Mouse (Mus musculus) cortical plate, adult 2 months (tissue): Measurements from ENCODE around the gene Dnhd1. TPM values are rescaled to one million over a fixed set of nuclear protein-coding genes. Genes with fewer than 3 reads are reported as not detected.
"Not testable (repeated sequence)": the region's sequence is repeated elsewhere in the genome, so short reads cannot be mapped to it uniquely, and the experiment has no call there.

ENCODE experiments used
- H3K27ac ChIP-seq: fragments of 200-500 bp; 2 replicates; pipeline ENCODE4 v1.5.1; 2012; ENCODE audit warnings: low read length, control low read depth, inconsistent platforms; ENCODE audit not compliant: insufficient read depth
- H3K4me1 ChIP-seq: fragments of 200-500 bp; 2 replicates; pipeline ENCODE4 v1.6.1; 2011; ENCODE audit warnings: low read length; ENCODE audit not compliant: control insufficient read depth, insufficient read depth
- H3K4me3 ChIP-seq: fragments of 200-500 bp; 2 replicates; pipeline ENCODE4 v1.5.1; 2011; ENCODE audit warnings: mild to moderate bottlenecking, low read length, control low read depth; ENCODE audit not compliant: insufficient read depth
- CTCF ChIP-seq: fragments of 200-500 bp; IDR thresholded peaks from 2 replicates; pipeline ENCODE4 v1.5.1; 2011; ENCODE audit warnings: mild to moderate bottlenecking, control low read depth, low read length; ENCODE audit not compliant: insufficient read depth; ENCODE audit errors: extremely low read depth
- POLR2A ChIP-seq: fragments of 200-500 bp; IDR thresholded peaks from 2 replicates; pipeline ENCODE4 v1.6.1; 2011; ENCODE audit warnings: mild to moderate bottlenecking, low read length, control low read depth; ENCODE audit not compliant: insufficient read depth; ENCODE audit errors: extremely low read depth
- polyA plus RNA-seq: library from polyadenylated mRNA; depleted of rRNA; stranded (reverse); fragments of >200 nt; gene quantifications from 2 replicates; pipeline ENCODE4 v1.2.3, GENCODE M21; 2012

Gene Dnhd1
- polyA plus RNA-seq, 1 experiment: 7.9 TPM

- Histone ChIP-seq H3K27ac (no peak overlapping the region), H3K4me3 (peak overlapping the region; percentile 94; the same call in 1 of the 2 replicates), H3K4me1 (no peaks in the 10 kb centered on the region)
- no peak for TF ChIP-seq POLR2A
- TF ChIP-seq CTCF: no peak
Measured at GRCm38 (mm10) chr7:105737648-105738047, 87.0 kb downstream of the Dnhd1 start.

DNA sequence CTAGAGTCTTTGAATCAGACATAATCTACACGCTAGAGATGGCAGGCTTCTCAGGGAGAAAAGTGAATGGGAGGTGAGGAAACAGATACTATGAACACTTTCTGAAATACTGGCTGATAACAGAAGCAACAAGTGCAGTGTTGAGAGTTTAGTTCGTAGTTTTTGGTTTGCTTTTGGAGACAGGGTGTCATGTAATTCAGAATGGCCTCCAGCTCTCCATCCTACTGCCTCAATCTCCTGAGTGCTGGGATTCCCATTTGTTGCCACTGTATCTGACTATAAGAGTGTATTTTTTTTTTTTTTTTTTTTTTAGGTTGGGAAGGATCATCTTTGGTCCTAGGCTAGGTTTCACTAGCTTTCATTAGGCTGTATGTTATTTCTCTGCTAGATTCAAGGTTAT is 87.7 kb downstream of the Dnhd1 start:
- TF ChIP-seq CTCF: no peak
- no peak for TF ChIP-seq POLR2A
- no peaks in the 10 kb centered on the region for H3K4me1 ChIP-seq
- no peak overlapping the region for H3K4me3 ChIP-seq
- no peak overlapping the region for H3K27ac ChIP-seq

DNA sequence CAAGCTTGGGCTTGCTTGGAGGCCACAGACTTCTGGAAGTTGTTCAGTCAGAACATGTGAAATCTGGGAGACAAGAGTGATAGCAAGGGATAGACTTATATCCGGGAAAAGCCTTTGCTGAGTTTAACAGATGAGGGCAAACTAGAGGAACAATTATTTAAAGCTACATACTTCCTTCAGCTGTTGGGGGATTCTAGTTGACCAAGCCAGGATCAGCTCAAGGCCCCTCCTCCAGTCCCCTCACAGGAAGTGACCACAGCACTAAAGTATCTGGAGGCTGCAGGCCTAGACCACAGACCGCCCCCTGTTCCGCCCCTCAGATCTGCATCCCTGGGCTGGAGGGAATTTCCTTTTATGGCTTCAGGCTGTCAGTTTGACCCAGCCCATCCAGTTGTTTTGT is 88.3 kb downstream of the Dnhd1 start:
- Histone ChIP-seq H3K4me3 (no peak overlapping the region), H3K4me1 (no peaks in the 10 kb centered on the region), H3K27ac (peak overlapping the region; percentile 88)
- TF ChIP-seq POLR2A (no peak), CTCF (no peak)

- no peaks in the 10 kb centered on the region for H3K4me1 ChIP-seq
- no peak overlapping the region for H3K4me3 ChIP-seq
- no peak overlapping the region for H3K27ac ChIP-seq
- TF ChIP-seq CTCF (no peak), POLR2A (0 out of 2 replicates have a peak, but pooled peaks have one; percentile 8)
Measured at GRCm38 (mm10) chr7:105740089-105740795, 89.6 kb downstream of the Dnhd1 start.

DNA sequence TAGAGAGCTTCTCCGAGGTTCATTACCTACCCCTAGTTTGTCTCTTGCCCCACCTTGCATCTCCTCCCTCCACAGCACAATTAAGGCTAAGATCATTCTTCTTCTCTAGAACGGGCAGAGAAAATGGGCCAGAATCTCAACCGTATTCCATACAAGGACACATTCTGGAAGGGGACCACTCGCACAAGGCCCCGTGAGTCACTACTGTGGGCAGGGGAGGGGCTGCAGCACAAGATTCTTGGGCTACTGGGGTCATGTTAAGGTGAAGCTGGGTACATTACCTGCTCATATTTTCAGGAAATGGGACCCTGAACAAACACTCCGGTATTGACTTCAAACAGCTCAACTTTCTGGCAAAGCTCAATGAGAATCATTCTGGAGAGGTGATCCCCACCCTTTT is 90.2 kb downstream of the Dnhd1 start:
- TF ChIP-seq POLR2A (no peak), CTCF (no peak)
- Histone ChIP-seq H3K4me1 (no peaks in the 10 kb centered on the region), H3K27ac (no peak overlapping the region), H3K4me3 (no peak overlapping the region)

- Histone ChIP-seq H3K4me3 (no peak overlapping the region), H3K4me1 (no peaks in the 10 kb centered on the region), H3K27ac (no peak overlapping the region)
- TF ChIP-seq POLR2A: no peak
Measured at GRCm38 (mm10) chr7:105741978-105742377, 91.4 kb downstream of the Dnhd1 start.

DNA sequence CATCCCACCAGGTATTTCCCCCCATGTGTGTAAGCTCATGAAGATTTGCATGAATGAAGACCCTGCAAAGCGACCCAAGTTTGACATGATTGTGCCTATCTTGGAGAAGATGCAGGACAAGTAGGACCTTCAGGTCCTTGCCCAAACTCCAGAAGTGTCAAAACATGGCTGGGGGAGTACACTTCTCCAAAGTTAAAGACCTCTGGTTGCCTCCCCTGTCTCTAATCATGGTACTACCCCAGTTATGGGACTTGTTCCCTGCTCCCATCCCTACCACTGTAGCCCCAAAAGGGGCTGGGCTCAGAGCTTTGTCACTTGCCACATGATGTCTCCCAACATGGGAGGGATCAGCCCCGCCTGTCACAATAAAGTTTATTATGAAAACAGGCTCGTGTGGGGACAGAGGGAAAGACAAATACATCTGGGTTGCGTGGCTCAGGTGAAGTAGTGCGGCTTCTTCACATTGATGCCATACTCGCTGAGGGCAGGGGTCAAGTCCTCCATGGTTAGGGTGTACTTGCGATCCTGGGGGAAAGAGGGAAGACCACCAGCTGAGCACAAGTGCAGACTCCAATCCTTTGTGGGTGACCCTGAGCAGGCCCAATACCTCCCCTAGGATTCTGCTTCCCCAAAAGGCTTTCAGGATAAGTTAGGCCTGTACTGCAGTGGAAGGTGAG is 92.0 kb downstream of the Dnhd1 start:
- peak overlapping the region; percentile 84; the same call in 1 of the 2 replicates for H3K4me3 ChIP-seq
- not testable (repeated sequence) for H3K27ac ChIP-seq, H3K4me1 ChIP-seq

GRCm38 (mm10) chr7:105743246-105743925 is 92.8 kb downstream of the Dnhd1 start:
- peak overlapping the region; percentile 84 for H3K4me3 ChIP-seq
- not testable (repeated sequence) for H3K4me1 ChIP-seq
- H3K27ac ChIP-seq: 0 out of 2 replicates have a peak overlapping the region, but pooled peaks have one; percentile 17

DNA sequence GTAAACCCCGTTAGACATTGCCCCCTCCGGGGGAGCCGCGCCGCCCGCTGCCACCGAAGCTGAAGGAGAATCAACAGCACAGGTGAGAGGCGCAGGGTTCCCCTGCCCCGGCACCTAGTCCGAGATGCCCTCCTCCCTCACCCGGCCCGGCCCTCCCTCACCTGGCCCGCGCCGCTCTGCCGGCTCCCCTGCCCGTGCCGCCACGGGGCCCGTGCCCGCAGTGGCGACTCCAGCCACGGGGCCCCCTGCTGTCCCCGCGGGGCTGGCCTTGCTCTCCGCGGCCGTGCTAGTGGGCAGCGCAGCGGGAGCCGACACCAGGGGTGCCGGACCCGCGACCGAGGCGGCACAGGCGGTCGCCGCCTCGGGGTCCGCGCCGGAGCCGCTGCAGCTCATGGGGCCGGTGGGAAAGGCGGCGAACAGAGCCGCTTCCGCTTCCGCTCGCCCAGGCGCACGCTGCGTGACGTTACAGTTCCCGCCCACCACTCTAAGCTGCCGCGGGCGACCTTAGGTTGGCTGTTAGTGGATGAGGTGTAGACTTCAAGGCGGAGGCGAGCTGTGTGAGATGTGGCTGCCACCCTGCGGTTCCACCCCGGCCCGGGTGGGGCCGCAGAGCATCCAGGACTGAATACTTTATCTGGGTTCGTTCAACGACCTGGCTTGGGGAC is 93.4 kb downstream of the Dnhd1 start, which contains the start of gene Taf10:
TSS of gene Taf10 (minus strand) at position 436 of the 665 bp plus-strand sequence.
- Histone ChIP-seq H3K27ac (0 out of 2 replicates have a peak within 1 kb of the TSS, but pooled peaks have one; percentile 17), H3K4me3 (peak within 1 kb of the TSS; percentile 84), H3K4me1 (no peaks in the 10 kb centered on the region)
- TF ChIP-seq CTCF (no peak), POLR2A (peak; percentile 80)

GRCm38 (mm10) chr7:105747776-105748175 is 97.1 kb downstream of the Dnhd1 start:
- TF ChIP-seq POLR2A (no peak), CTCF (no peak)
- no peak overlapping the region for H3K27ac ChIP-seq
- peaks cover 3% of the 10 kb centered on the region; the same call in 1 of the 2 replicates for H3K4me1 ChIP-seq
- no peak overlapping the region for H3K4me3 ChIP-seq
